ENCODE assay signal across 17 mouse cellular contexts in genomic region chr11:107407698-107408097, GRCm38 (mm10).
A peak's percentile ranks its signal among the peaks of the same experiment; 100 is the strongest.
DNase-seq lines count a peak whose midpoint lies in the region; ATAC-seq and TF ChIP-seq lines count a peak whose summit lies in the region.
"Had no signal": no experiment of that assay in that cellular context is flagged by ENCODE, and none has a peak within 500 bp of the region (broad histone marks: within the 10 kb centered on the region; RNA-seq: fewer than 3 reads in every experiment).

No protein-coding gene starts in this region.

- peak overlapping the region; percentile 49 for H3K4me2 ChIP-seq in liver, embryonic 11.5 days
- peak overlapping the region; percentile 51 for H3K4me2 ChIP-seq in liver, embryonic 15.5 days
- no peak overlapping the region for H3K4me2 ChIP-seq in hindbrain, embryonic 14.5 days (replicated peaks)
- H3K4me2 ChIP-seq in forebrain, embryonic 11.5 days (ENCODE audit: low read depth, low read length, severe bottlenecking), result no peak overlapping the region
- H3K4me2 ChIP-seq: lung, embryonic 14.5 days; midbrain, embryonic 12.5 days; stomach, embryonic 15.5 days had no signal

- TF ChIP-seq CTCF in lung, adult 2 months (IDR thresholded peaks at IDR 0.05; ENCODE audit: insufficient read depth, low read length), result no peak

- TF ChIP-seq POLR2A in lung, adult 2 months (IDR thresholded peaks at IDR 0.05; ENCODE audit: borderline replicate concordance, extremely low read depth, low read depth, low read length), result no peak

- peaks cover 60% of the 10 kb centered on the region for H3K4me1 ChIP-seq in liver, embryonic 11.5 days (replicated peaks; ENCODE audit: control insufficient read depth, insufficient read depth, low read length)
- peaks cover 88% of the 10 kb centered on the region for H3K4me1 ChIP-seq in liver, embryonic 15.5 days (replicated peaks)
- H3K4me1 ChIP-seq in hindbrain, embryonic 14.5 days (replicated peaks; ENCODE audit: control insufficient read depth, insufficient read depth, low read length), result peaks cover 4% of the 10 kb centered on the region; the same call in 1 of the 2 replicates
- H3K4me1 ChIP-seq in forebrain, embryonic 11.5 days (replicated peaks; ENCODE audit: control insufficient read depth, insufficient read depth, low read length), result 0 out of 2 replicates have a peak, but pooled peaks cover 1% of the 10 kb centered on the region
- H3K4me1 ChIP-seq in lung, adult 2 months (ENCODE audit: control insufficient read depth, insufficient read depth, low read length), result peaks cover 9% of the 10 kb centered on the region; the same call in 1 of the 2 replicates

- no peaks in the 10 kb centered on the region for H3K27me3 ChIP-seq in liver, embryonic 11.5 days (replicated peaks; ENCODE audit: control insufficient read depth, insufficient read depth, low read length)
- no peaks in the 10 kb centered on the region for H3K27me3 ChIP-seq in liver, embryonic 15.5 days
- no peaks in the 10 kb centered on the region for H3K27me3 ChIP-seq in hindbrain, embryonic 14.5 days (ENCODE audit: control insufficient read depth, insufficient read depth, low read length)
- H3K27me3 ChIP-seq in forebrain, embryonic 11.5 days (ENCODE audit: control insufficient read depth, insufficient read depth, low read length), result no peaks in the 10 kb centered on the region
- H3K27me3 ChIP-seq: midbrain, embryonic 12.5 days; stomach, embryonic 15.5 days had no signal

- peak overlapping the region; percentile 77 for H3K27ac ChIP-seq in liver, embryonic 11.5 days (ENCODE audit: low read depth, low read length)
- peak overlapping the region; percentile 74 for H3K27ac ChIP-seq in liver, embryonic 15.5 days (replicated peaks)
- no peak overlapping the region for H3K27ac ChIP-seq in hindbrain, embryonic 14.5 days
- no peak overlapping the region for H3K27ac ChIP-seq in forebrain, embryonic 11.5 days (ENCODE audit: low read depth, low read length)
- H3K27ac ChIP-seq: gastrocnemius, adult 2 months; midbrain, embryonic 12.5 days; stomach, embryonic 15.5 days had no signal

- no peak for DNase-seq in liver, embryonic 11.5 days (ENCODE audit: low spot score)
- DNase-seq in liver, result no peak
- DNase-seq in hindbrain, embryonic 14.5 days (ENCODE audit: low spot score), result no peak
- no peak for DNase-seq in neural tube, embryonic 10.5 days (ENCODE audit: extremely low spot score, low spot score)
- no peak for DNase-seq in forebrain, embryonic 11.5 days (ENCODE audit: low spot score)
- DNase-seq in lung, adult 2 months, result no peak
- DNase-seq: cerebellum, adult 18-20 months; embryo, embryonic 11 days; gastrocnemius, adult 2 months; heart, postnatal 10 days; lung, embryonic 14.5 days; right cerebral cortex, postnatal 4 days; thymus, postnatal 14 days had no signal

- WGBS in liver, embryonic 11.5 days, result 43% methylated on average over 9 of the region's 9 CpGs
- 18% methylated on average over 9 of the region's 9 CpGs for WGBS in liver, embryonic 15.5 days (ENCODE audit: insufficient replicate concordance)
- 92% methylated on average over 9 of the region's 9 CpGs for WGBS in hindbrain, embryonic 14.5 days
- 93% methylated on average over 9 of the region's 9 CpGs for WGBS in forebrain, embryonic 11.5 days
- WGBS in lung, adult 2 months, result 62% methylated on average over 9 of the region's 9 CpGs

- 0 out of 2 replicates have a peak overlapping the region, but pooled peaks have one; percentile 7 for H3K4me3 ChIP-seq in liver, embryonic 11.5 days (ENCODE audit: low read depth, low read length)
- no peak overlapping the region for H3K4me3 ChIP-seq in liver, embryonic 15.5 days (replicated peaks)
- no peak overlapping the region for H3K4me3 ChIP-seq in hindbrain, embryonic 14.5 days (replicated peaks; ENCODE audit: low read length)
- no peak overlapping the region for H3K4me3 ChIP-seq in forebrain, embryonic 11.5 days (ENCODE audit: low read depth, low read length)
- no peak overlapping the region for H3K4me3 ChIP-seq in lung, adult 2 months (replicated peaks; ENCODE audit: extremely low read depth, low read depth, low read length)
- H3K4me3 ChIP-seq: gastrocnemius, adult 2 months; midbrain, embryonic 12.5 days; stomach, embryonic 15.5 days had no signal

- H3K9ac ChIP-seq in liver, embryonic 11.5 days (ENCODE audit: low read depth, low read length), result peak overlapping the region; percentile 61
- peak overlapping the region; percentile 28; the same call in 1 of the 2 replicates for H3K9ac ChIP-seq in liver, embryonic 15.5 days
- no peak overlapping the region for H3K9ac ChIP-seq in hindbrain, embryonic 14.5 days
- no peak overlapping the region for H3K9ac ChIP-seq in forebrain, embryonic 11.5 days (ENCODE audit: low read length)
- H3K9ac ChIP-seq: lung, embryonic 14.5 days; midbrain, embryonic 12.5 days; stomach, embryonic 15.5 days had no signal

- H3K9me3 ChIP-seq in liver, embryonic 11.5 days (ENCODE audit: control insufficient read depth, low read length), result no peaks in the 10 kb centered on the region
- H3K9me3 ChIP-seq in liver, embryonic 15.5 days (replicated peaks), result no peaks in the 10 kb centered on the region
- no peaks in the 10 kb centered on the region for H3K9me3 ChIP-seq in hindbrain, embryonic 14.5 days (ENCODE audit: control insufficient read depth, low read length)
- no peaks in the 10 kb centered on the region; the same call in 1 of the 2 replicates for H3K9me3 ChIP-seq in forebrain, embryonic 11.5 days (ENCODE audit: control insufficient read depth, low read length)
- H3K9me3 ChIP-seq: midbrain, embryonic 12.5 days; stomach, embryonic 15.5 days had no signal

- peak; percentile 80 for ATAC-seq in liver, embryonic 11.5 days (replicated peaks; ENCODE audit: low FRiP score)
- peak; percentile 55 for ATAC-seq in erythroblast, adult 5-6 weeks (replicated peaks; ENCODE audit: low FRiP score, poor library complexity, severe bottlenecking)
- peak; percentile 51 for ATAC-seq in liver, embryonic 15.5 days (ENCODE audit: insufficient read depth)
- no peak for ATAC-seq in hindbrain, embryonic 14.5 days (ENCODE audit: low FRiP score)
- ATAC-seq in forebrain, embryonic 11.5 days (replicated peaks; ENCODE audit: low FRiP score), result no peak

- H3K36me3 ChIP-seq in liver, embryonic 11.5 days (ENCODE audit: control insufficient read depth, insufficient read depth, low read length), result no peaks in the 10 kb centered on the region
- H3K36me3 ChIP-seq in liver, embryonic 15.5 days (replicated peaks), result no peaks in the 10 kb centered on the region
- H3K36me3 ChIP-seq in hindbrain, embryonic 14.5 days (replicated peaks; ENCODE audit: control insufficient read depth, insufficient read depth), result no peaks in the 10 kb centered on the region
- H3K36me3 ChIP-seq in forebrain, embryonic 11.5 days (ENCODE audit: control insufficient read depth, insufficient read depth, low read length), result no peaks in the 10 kb centered on the region
- H3K36me3 ChIP-seq: midbrain, embryonic 12.5 days; stomach, embryonic 15.5 days had no signal

Comparison
In these comparisons a context has a peak if more than half of its experiments do, and no peak if none do; other contexts are left out.
1. ATAC-seq: peak in liver, embryonic 11.5 days (single experiment), erythroblast, adult 5-6 weeks (single experiment) and liver, embryonic 15.5 days (single experiment); none in hindbrain, embryonic 14.5 days (single experiment) and forebrain, embryonic 11.5 days (single experiment).
2. H3K27ac ChIP-seq: peak in liver, embryonic 11.5 days (single experiment) and liver, embryonic 15.5 days (single experiment); none in hindbrain, embryonic 14.5 days (single experiment) and forebrain, embryonic 11.5 days (single experiment).
3. H3K4me2 ChIP-seq: peak in liver, embryonic 11.5 days (single experiment) and liver, embryonic 15.5 days (single experiment); none in hindbrain, embryonic 14.5 days (single experiment) and forebrain, embryonic 11.5 days (single experiment).
4. H3K9ac ChIP-seq: peak in liver, embryonic 11.5 days (single experiment) and liver, embryonic 15.5 days (single experiment); none in hindbrain, embryonic 14.5 days (single experiment) and forebrain, embryonic 11.5 days (single experiment).